Mouse (Mus musculus) thymus, adult 2 months (tissue): ENCODE results near the gene Tsacc. TPM values are rescaled to one million over a fixed set of nuclear protein-coding genes. Genes with fewer than 3 reads are reported as not detected.
A peak's percentile ranks its signal among the peaks of the same experiment; 100 is the strongest.

ENCODE experiments used
- DNase-seq: peaks from one replicate; pipeline ENCODE4 v3.0.0; 2021
- H3K27ac ChIP-seq: fragments of 200-500 bp; 2 replicates; pipeline ENCODE4 v1.5.1; 2012; ENCODE audit warnings: low read length, control low read depth; ENCODE audit not compliant: control insufficient read depth, insufficient read depth
- H3K27me3 ChIP-seq: fragments of 200-500 bp; 2 replicates; pipeline ENCODE4 v1.6.1; 2012; ENCODE audit warnings: mild to moderate bottlenecking, low read length, moderate library complexity, mixed read lengths; ENCODE audit not compliant: control insufficient read depth, insufficient read depth
- H3K36me3 ChIP-seq: fragments of 200-500 bp; 2 replicates; pipeline ENCODE4 v1.6.1; 2012; ENCODE audit warnings: mild to moderate bottlenecking, low read length, moderate library complexity; ENCODE audit not compliant: control insufficient read depth, insufficient read depth
- H3K4me1 ChIP-seq: fragments of 200-500 bp; replicated peaks from 2 replicates; pipeline ENCODE4 v1.6.1; 2012; ENCODE audit warnings: low read length; ENCODE audit not compliant: control insufficient read depth, insufficient read depth
- H3K4me3 ChIP-seq: fragments of 200-500 bp; 2 replicates; pipeline ENCODE4 v1.5.1; 2012; ENCODE audit warnings: mild to moderate bottlenecking, low read length, control low read depth, moderate library complexity; ENCODE audit not compliant: control insufficient read depth, insufficient read depth
- CTCF ChIP-seq: fragments of 200-500 bp; IDR thresholded peaks from 2 replicates; pipeline ENCODE4 v1.5.1; 2012; ENCODE audit warnings: mild to moderate bottlenecking, control low read depth, low read length, moderate library complexity, borderline replicate concordance; ENCODE audit not compliant: control insufficient read depth, poor library complexity, insufficient read depth; ENCODE audit errors: extremely low read depth
- POLR2A ChIP-seq: fragments of 200-500 bp; IDR thresholded peaks from 2 replicates; pipeline ENCODE4 v1.6.1; 2012; ENCODE audit warnings: mild to moderate bottlenecking, low read length, control low read depth, moderate library complexity; ENCODE audit not compliant: control insufficient read depth, poor library complexity, insufficient read depth; ENCODE audit errors: extremely low read depth
- WGBS: fragments of 180-500 bp; shearing (Covaris S2); methylation state at CpG from one replicate; pipeline ENCODE4 v1.1.7; 2018; 5-methylcytosine and 5-hydroxymethylcytosine counted together
- polyA plus RNA-seq: library from polyadenylated mRNA; depleted of rRNA; stranded (reverse); fragments of >200 nt; gene quantifications from 2 replicates; pipeline ENCODE4 v1.2.3, GENCODE M21; 2012; rRNA removed

Gene Tsacc
- polyA plus RNA-seq = 2.8 and 3.3 TPM in 2 replicates

DNA sequence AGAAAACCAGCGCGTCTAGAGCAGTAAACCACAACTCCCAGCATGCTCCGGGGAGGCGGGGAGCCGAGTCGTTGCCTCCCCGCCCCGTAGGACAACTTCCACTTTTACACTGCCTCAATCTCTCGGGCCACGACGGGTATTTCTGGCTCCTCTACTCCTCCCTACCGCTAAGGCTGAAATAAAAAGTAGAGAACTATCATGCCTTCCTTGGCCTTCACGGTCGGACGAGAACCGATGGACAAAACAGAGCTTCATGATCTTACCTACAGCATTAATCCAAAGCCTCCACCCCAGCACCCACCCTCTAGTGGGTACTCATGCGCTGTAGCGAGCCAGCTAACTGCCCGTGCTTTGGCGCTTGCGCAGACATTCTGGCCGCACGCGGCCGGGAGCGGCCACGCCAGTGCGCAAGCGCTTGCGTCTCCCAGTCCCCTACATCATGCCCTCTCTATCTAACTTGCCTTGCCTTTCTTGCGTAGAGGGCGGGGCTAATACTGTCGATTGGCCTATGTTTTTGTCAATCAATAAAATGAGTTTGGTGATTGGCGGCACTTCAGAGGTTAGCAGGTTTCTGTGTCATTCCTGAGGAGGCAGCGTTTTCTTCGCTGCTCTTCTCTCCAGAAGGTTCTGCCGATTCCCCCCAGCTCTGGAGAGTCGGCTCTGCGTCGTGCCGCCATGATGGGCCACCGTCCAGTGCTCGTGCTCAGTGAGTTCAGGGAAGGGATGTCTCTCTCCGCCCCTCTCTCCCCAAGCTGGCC, at the start of gene Tsacc, which contains the start of gene Cct3:
Gene Tsacc (minus strand): TSS at position 439 of the 758 bp plus-strand sequence.
Gene Cct3 (plus strand): TSS at position 556 of the 758 bp plus-strand sequence.
- Histone ChIP-seq H3K36me3 (peaks cover 21% of the 10 kb centered on the region), H3K4me3 (peak within 1 kb of the TSS; percentile 83), H3K4me1 (peaks cover 3% of the 10 kb centered on the region), H3K27ac (peak within 1 kb of the TSS; percentile 90), H3K27me3 (no peaks in the 10 kb centered on the region)
- DNase-seq = peak; percentile 93
- peak; percentile 65 for TF ChIP-seq POLR2A
- TF ChIP-seq CTCF = no peak
- under 1% methylated on average over 44 of the region's 44 CpGs for WGBS

GRCm38 (mm10) chr3:88339006-88339405, 42.2 kb upstream of the Tsacc start:
- no peaks in the 10 kb centered on the region for H3K27me3 ChIP-seq
- no peak overlapping the region for H3K27ac ChIP-seq
- H3K4me1 ChIP-seq = peaks cover 10% of the 10 kb centered on the region
- no peak overlapping the region for H3K4me3 ChIP-seq
- TF ChIP-seq POLR2A (no peak), CTCF (no peak)
- WGBS = 89% methylated on average over 3 of the region's 3 CpGs
- no peak for DNase-seq
- peaks cover 24% of the 10 kb centered on the region for H3K36me3 ChIP-seq

DNA sequence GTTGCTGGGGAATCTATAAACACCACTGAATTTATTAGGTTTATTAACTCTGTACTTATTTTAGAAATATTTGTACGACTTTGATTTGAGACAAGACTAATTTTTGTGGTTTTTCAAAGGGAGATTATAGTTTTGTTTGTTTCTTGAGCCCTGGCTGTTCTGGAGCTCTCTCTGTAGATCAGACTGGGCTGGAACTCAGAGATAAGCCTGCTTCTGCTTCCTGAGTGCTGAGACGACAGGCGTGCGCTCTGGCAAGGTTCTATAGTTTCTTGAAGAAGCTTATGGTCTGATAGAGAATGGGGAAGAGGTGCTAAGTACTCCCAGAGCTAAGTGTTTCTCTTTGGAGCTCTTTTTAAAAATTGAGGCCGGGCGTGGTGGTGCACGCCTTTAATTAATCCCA, 41.5 kb upstream of the Tsacc start:
- H3K27ac ChIP-seq = no peak overlapping the region
- H3K4me3 ChIP-seq = no peak overlapping the region
- H3K36me3 ChIP-seq = peaks cover 17% of the 10 kb centered on the region
- WGBS = 73% methylated on average over 7 of the region's 7 CpGs
- peaks cover 10% of the 10 kb centered on the region for H3K4me1 ChIP-seq
- TF ChIP-seq CTCF (no peak), POLR2A (no peak)
- no peak for DNase-seq
- no peaks in the 10 kb centered on the region for H3K27me3 ChIP-seq

DNA sequence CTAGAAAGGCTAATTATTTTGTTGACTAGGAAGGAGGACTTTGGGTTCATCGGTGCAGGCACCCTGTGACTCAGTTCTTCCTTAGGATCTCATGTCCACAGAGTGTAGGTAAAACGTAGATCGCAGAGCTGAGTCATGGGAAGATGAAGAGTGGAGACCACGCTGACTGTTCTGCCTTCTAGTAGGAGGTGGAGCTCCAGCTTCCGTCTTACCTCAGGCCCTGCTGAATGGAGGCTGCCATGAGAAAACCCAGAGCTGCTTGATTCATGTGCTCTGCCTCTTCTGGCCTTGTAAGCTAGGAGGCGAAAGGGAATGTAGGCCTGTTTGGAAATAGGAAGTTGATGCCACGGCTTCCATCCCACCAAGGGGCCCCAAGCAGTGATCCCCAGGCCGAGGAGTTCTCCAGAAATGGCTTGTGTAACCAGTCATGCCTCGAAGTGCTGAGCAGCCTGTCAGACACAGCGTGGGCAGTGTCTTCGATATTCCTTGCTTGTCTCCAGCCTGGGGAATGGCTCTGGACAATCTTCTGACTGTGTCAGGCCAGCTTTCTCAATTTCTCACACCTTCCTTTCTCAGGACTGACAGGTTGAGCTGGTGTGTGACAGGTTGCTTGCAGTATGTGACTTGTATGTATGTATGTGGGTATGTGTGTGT, 40.7 kb upstream of the Tsacc start:
- H3K27ac ChIP-seq = no peak overlapping the region

GRCm38 (mm10) chr3:88336058-88337013, 39.5 kb upstream of the Tsacc start, which contains the start of the genes Tmem79 and Smg5:
Gene Tmem79, minus strand, starts transcription at chr3:88336148.
Gene Smg5, plus strand, starts transcription at chr3:88336260.
- peak within 1 kb of the TSS; percentile 77 for H3K27ac ChIP-seq
- TF ChIP-seq POLR2A (peak; percentile 96), CTCF (no peak; the same call in 1 of the 2 replicates)
- H3K27me3 ChIP-seq = no peaks in the 10 kb centered on the region
- no peaks in the 10 kb centered on the region for H3K36me3 ChIP-seq
- peak within 1 kb of the TSS; percentile 90 for H3K4me3 ChIP-seq
- 1% methylated on average over 61 of the region's 66 CpGs for WGBS
- peak; percentile 97 for DNase-seq
- peaks cover 10% of the 10 kb centered on the region for H3K4me1 ChIP-seq

More for the DNA sequence above, 40.7 kb upstream of the Tsacc start:
- Histone ChIP-seq H3K27me3 (no peaks in the 10 kb centered on the region), H3K36me3 (peaks cover 9% of the 10 kb centered on the region), H3K4me3 (no peak overlapping the region), H3K4me1 (peaks cover 10% of the 10 kb centered on the region)
- TF ChIP-seq CTCF = no peak
- TF ChIP-seq POLR2A = no peak
- WGBS = 21% methylated on average over 11 of the region's 11 CpGs
- no peak for DNase-seq
